Mouse (Mus musculus) midbrain, postnatal 0 days (tissue): ENCODE measurements around the gene Ppp2r3d. TPM values are rescaled to one million over a fixed set of nuclear protein-coding genes. Genes with fewer than 3 reads are reported as not detected.
"Not testable (repeated sequence)": the region's sequence is repeated elsewhere in the genome, so short reads cannot be mapped to it uniquely, and the experiment has no call there.

Experiments used
- ATAC-seq: fragments of 200-750 bp; cut with Nextera tagmentation; 2 replicates; pipeline ENCODE4 v1.8.0; 2017; ENCODE audit warnings: moderate number of reproducible peaks, mild to moderate bottlenecking, moderate TSS enrichment, moderate library complexity; ENCODE audit not compliant: low FRiP score
- DNase-seq: peaks from one replicate; pipeline ENCODE4 v3.0.0-alpha.2; 2015; ENCODE audit warnings: low spot score
- H3K27ac ChIP-seq: fragments of 300-500 bp; sonication (generic); 2 replicates; pipeline ENCODE4 v1.5.1; 2014; ENCODE audit warnings: low read depth, mild to moderate bottlenecking, low read length, mixed read lengths
- H3K27me3 ChIP-seq: fragments of 300-500 bp; sonication (generic); 2 replicates; pipeline ENCODE4 v1.6.1; 2014; ENCODE audit warnings: low read length, control low read depth, mixed read lengths; ENCODE audit not compliant: insufficient read depth
- H3K36me3 ChIP-seq: fragments of 300-500 bp; sonication (generic); 2 replicates; pipeline ENCODE4 v1.6.1; 2014; ENCODE audit warnings: low read length, control low read depth, mixed read lengths; ENCODE audit not compliant: insufficient read depth
- H3K4me1 ChIP-seq: fragments of 300-500 bp; sonication (generic); 2 replicates; pipeline ENCODE4 v1.6.1; 2014; ENCODE audit warnings: mild to moderate bottlenecking, control low read depth, antibody characterized with exemption, low read length, mixed read lengths; ENCODE audit not compliant: insufficient read depth
- H3K4me2 ChIP-seq: fragments of 300-500 bp; sonication (generic); 2 replicates; pipeline ENCODE4 v1.6.1; 2014; ENCODE audit warnings: low read depth, mild to moderate bottlenecking, low read length, mixed read lengths; ENCODE audit not compliant: poor library complexity, severe bottlenecking
- H3K4me3 ChIP-seq: fragments of 300-500 bp; sonication (generic); 2 replicates; pipeline ENCODE4 v1.5.1; 2014; ENCODE audit warnings: low read depth, mild to moderate bottlenecking, low read length, moderate library complexity
- H3K9ac ChIP-seq: fragments of 300-500 bp; sonication (generic); replicated peaks from 2 replicates; pipeline ENCODE4 v1.6.1; 2014; ENCODE audit warnings: mild to moderate bottlenecking, low read length, moderate library complexity, mixed read lengths; ENCODE audit not compliant: poor library complexity, severe bottlenecking
- H3K9me3 ChIP-seq: fragments of 300-500 bp; sonication (generic); 2 replicates; pipeline ENCODE4 v1.6.1; 2016; ENCODE audit warnings: low read length, control low read depth
- CTCF ChIP-seq: IDR thresholded peaks from 2 replicates; pipeline ENCODE4 v1.5.1; 2016; ENCODE audit warnings: antibody characterized with exemption, mild to moderate bottlenecking
- WGBS: fragments of 180-500 bp; shearing (Covaris S2); extraction: QIAGEN DNeasy Blood & Tissue Kit; methylation state at CpG from one replicate; pipeline ENCODE4 v1.1.7; 2014; 5-methylcytosine and 5-hydroxymethylcytosine counted together
- polyA plus RNA-seq: library from polyadenylated mRNA; unstranded; fragments of >200 nt; fragmentation: Nextera tagmentation; extraction: Ambion mirVana; gene quantifications from 2 replicates; pipeline ENCODE4 v1.2.1, GENCODE M21; 2015
- total RNA-seq: library from RNA; depleted of rRNA; stranded (reverse); fragments of >200 nt; gene quantifications from 2 replicates; pipeline ENCODE4 v1.2.3, GENCODE M21; 2014; rRNA removed

Ppp2r3d gene
- total RNA-seq (114 and 134 TPM in 2 replicates), polyA plus RNA-seq (151 and 168 TPM in 2 replicates)

- no peaks in the 10 kb centered on the region for H3K9me3 ChIP-seq
- H3K36me3 ChIP-seq = peaks cover 11% of the 10 kb centered on the region
- WGBS = 99% methylated on average over 20 of the region's 22 CpGs
- peak; percentile 60 for ATAC-seq
- H3K27ac ChIP-seq = no peak within 1 kb of the TSS
- TF ChIP-seq CTCF = no peak
- DNase-seq = no peak
- no peaks in the 10 kb centered on the region for H3K27me3 ChIP-seq
- H3K4me3 ChIP-seq = no peak within 1 kb of the TSS
- H3K9ac ChIP-seq = no peak within 1 kb of the TSS
- H3K4me1 ChIP-seq = no peaks in the 10 kb centered on the region
- no peak within 1 kb of the TSS for H3K4me2 ChIP-seq
These were observed at the start of gene Ppp2r3d for GRCm38 (mm10) chr9:124476096-124476902. Gene Ppp2r3d (minus strand): TSS chr9:124476898.

GRCm38 (mm10) chr9:124493693-124494092 is 17.0 kb upstream of the Ppp2r3d start, which contains the start of gene Gm21836:
Gene Gm21836 (minus strand): TSS chr9:124493793.
- WGBS = 88% methylated on average over 2 of the region's 2 CpGs
- not testable (repeated sequence) for ATAC-seq, H3K9me3 ChIP-seq

GRCm38 (mm10) chr9:124480361-124480980 is 3.8 kb upstream of the Ppp2r3d start:
- WGBS = 58% methylated on average over 11 of the region's 15 CpGs
- not testable (repeated sequence) for ATAC-seq, H3K4me3 ChIP-seq, DNase-seq, H3K27me3 ChIP-seq, H3K27ac ChIP-seq, H3K9me3 ChIP-seq, H3K9ac ChIP-seq, H3K4me2 ChIP-seq, H3K4me1 ChIP-seq
- peaks cover 11% of the 10 kb centered on the region for H3K36me3 ChIP-seq

More at GRCm38 (mm10) chr9:124493693-124494092, 17.0 kb upstream of the Ppp2r3d start, which contains the start of gene Gm21836:
- not testable (repeated sequence) for DNase-seq, H3K9ac ChIP-seq, H3K4me2 ChIP-seq, H3K4me3 ChIP-seq, H3K27me3 ChIP-seq, H3K36me3 ChIP-seq, H3K27ac ChIP-seq, H3K4me1 ChIP-seq

- H3K4me3 ChIP-seq = no peak overlapping the region
- no peak overlapping the region for H3K27ac ChIP-seq
- H3K27me3 ChIP-seq = no peaks in the 10 kb centered on the region
- no peaks in the 10 kb centered on the region for H3K4me1 ChIP-seq
- H3K4me2 ChIP-seq = no peak overlapping the region
- WGBS = 80% methylated on average over 3 of the region's 3 CpGs
- no peak for DNase-seq
- no peaks in the 10 kb centered on the region for H3K9me3 ChIP-seq
- H3K9ac ChIP-seq = no peak overlapping the region
- ATAC-seq = no peak
- peaks cover 11% of the 10 kb centered on the region for H3K36me3 ChIP-seq
- TF ChIP-seq CTCF = no peak
These were observed 1.4 kb upstream of the Ppp2r3d start for GRCm38 (mm10) chr9:124478081-124478480.

DNA sequence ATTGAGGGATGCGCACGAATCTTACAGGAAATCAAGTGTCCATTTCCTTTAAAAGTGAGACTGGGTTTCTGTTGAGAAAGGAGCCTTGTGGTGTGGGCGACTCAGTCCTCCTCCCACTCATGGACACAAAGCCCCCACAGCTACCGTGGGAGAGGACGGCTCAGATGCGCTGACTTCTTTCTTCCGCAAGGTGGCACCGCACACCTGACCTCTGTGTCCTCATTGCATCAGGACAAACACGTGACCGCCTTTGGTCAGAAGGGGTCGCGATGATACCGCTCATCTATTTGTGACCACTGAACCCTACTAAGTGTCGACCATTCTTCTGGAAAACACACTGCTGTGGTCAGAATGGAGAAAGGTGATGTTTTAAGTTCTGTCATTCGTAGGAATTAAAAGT is 1.0 kb downstream of the Ppp2r3d start:
- Histone ChIP-seq H3K36me3 (peaks cover 11% of the 10 kb centered on the region), H3K4me3 (no peak overlapping the region), H3K27me3 (no peaks in the 10 kb centered on the region), H3K9ac (no peak overlapping the region), H3K9me3 (no peaks in the 10 kb centered on the region), H3K4me1 (no peaks in the 10 kb centered on the region), H3K27ac (no peak overlapping the region), H3K4me2 (no peak overlapping the region)
- no peak for TF ChIP-seq CTCF
- DNase-seq (no peak), ATAC-seq (peak; percentile 38)
- WGBS = 88% methylated on average over 15 of the region's 15 CpGs

DNA sequence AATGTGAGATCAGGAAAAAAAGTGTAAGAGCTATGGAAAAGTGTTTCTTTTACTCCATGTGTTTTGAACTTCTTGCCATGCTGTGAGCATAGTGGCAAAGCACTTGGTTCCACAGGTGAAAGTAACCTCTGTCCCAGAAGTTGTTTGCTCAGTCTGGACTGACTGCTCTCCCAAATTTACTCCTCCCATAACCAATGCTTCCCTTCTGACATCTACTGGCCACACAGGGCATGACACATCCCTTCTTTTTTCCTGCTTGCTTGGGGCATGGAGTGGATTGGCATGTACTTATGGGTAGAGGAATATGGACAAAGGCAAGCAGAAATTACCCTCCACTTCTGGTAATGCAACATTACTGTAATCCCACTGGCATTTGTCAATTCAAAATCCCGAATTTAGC is 20.1 kb downstream of the Ppp2r3d start:
- no peaks in the 10 kb centered on the region for H3K27me3 ChIP-seq
- no peak overlapping the region for H3K27ac ChIP-seq
- DNase-seq (no peak), ATAC-seq (no peak)
- no peaks in the 10 kb centered on the region for H3K36me3 ChIP-seq
- H3K9ac ChIP-seq = no peak overlapping the region
- peak; percentile 67 for TF ChIP-seq CTCF
- WGBS = 0% methylated on average over 1 of the region's 1 CpGs
- H3K4me2 ChIP-seq = no peak overlapping the region
- H3K4me1 ChIP-seq = no peaks in the 10 kb centered on the region
- no peak overlapping the region for H3K4me3 ChIP-seq
- no peaks in the 10 kb centered on the region for H3K9me3 ChIP-seq
